Mouse (Mus musculus) CH12.LX (cell line): ENCODE results near the gene Patj. TPM values are rescaled to one million over a fixed set of nuclear protein-coding genes. Genes with fewer than 3 reads are reported as not detected.

ENCODE experiments used
- DNase-seq: peaks from one replicate; pipeline ENCODE4 v3.0.0-alpha.2; 2013; ENCODE audit errors: extremely low read depth
- H3K27ac ChIP-seq: 2 replicates; pipeline ENCODE4 v1.5.1; 2012; ENCODE audit warnings: low read depth, mild to moderate bottlenecking, control low read depth, moderate library complexity; ENCODE audit not compliant: insufficient read depth
- H3K27me3 ChIP-seq: replicated peaks from 2 replicates; pipeline ENCODE3; 2012; ENCODE audit warnings: inconsistent platforms
- H3K36me3 ChIP-seq, 2 experiments: replicated peaks in 1 of 2; 2 replicates each; pipeline versions ENCODE3 to v1.6.1; 2012; ENCODE audit warnings: inconsistent platforms in 1 of 2, low read length in 1 of 2, mild to moderate bottlenecking in 1 of 2, mixed read lengths in 1 of 2, moderate library complexity in 1 of 2; ENCODE audit not compliant: control insufficient read depth in 1 of 2, insufficient read depth in 1 of 2
- H3K4me1 ChIP-seq, 2 experiments: 2 replicates each; pipeline ENCODE4 v1.6.1; 2012; ENCODE audit warnings: inconsistent platforms in 1 of 2, moderate library complexity in 1 of 2; ENCODE audit not compliant: insufficient read depth in 2 of 2, control insufficient read depth in 1 of 2
- H3K4me2 ChIP-seq: 2 replicates; pipeline ENCODE4 v1.6.1; 2012; ENCODE audit warnings: low read depth, mild to moderate bottlenecking, control low read depth; ENCODE audit not compliant: poor library complexity, insufficient read depth, severe bottlenecking
- H3K4me3 ChIP-seq, 3 experiments: fragments of 150-350 bp in 1 of 3; sonication (generic) in 1 of 3; replicated peaks in 1 of 3; 2 replicates each; pipeline versions ENCODE3 to v1.5.1; 2011 to 2012; ENCODE audit warnings: low read depth in 2 of 3, low read length in 2 of 3, mild to moderate bottlenecking in 2 of 3, moderate library complexity in 2 of 3, control low read depth in 1 of 3, improper control_type of control experiment in 1 of 3, inconsistent platforms in 1 of 3, mixed read lengths in 1 of 3; ENCODE audit not compliant: poor library complexity in 1 of 3
- H3K79me2 ChIP-seq: replicated peaks from 2 replicates; pipeline ENCODE4 v1.6.1; 2012; ENCODE audit warnings: mild to moderate bottlenecking, moderate library complexity; ENCODE audit not compliant: control insufficient read depth, poor library complexity, insufficient read depth, severe bottlenecking; ENCODE audit errors: extremely low read depth
- H3K9ac ChIP-seq: 2 replicates; pipeline ENCODE4 v1.6.1; 2012; ENCODE audit warnings: low read depth, mild to moderate bottlenecking, control low read depth, moderate library complexity; ENCODE audit not compliant: insufficient read depth
- H3K9me3 ChIP-seq: replicated peaks from 2 replicates; pipeline ENCODE3; 2012; ENCODE audit warnings: low read length, inconsistent platforms, mixed read lengths
- CHD1 ChIP-seq: IDR thresholded peaks from 2 replicates; pipeline ENCODE4 v1.6.1; 2012; ENCODE audit warnings: low read depth, low read length, improper control_type of control experiment, inconsistent platforms
- ELF1 ChIP-seq: IDR thresholded peaks from 2 replicates; pipeline ENCODE4 v1.6.1; 2014; ENCODE audit warnings: low read depth, mild to moderate bottlenecking, inconsistent platforms, low read length, improper control_type of control experiment
- GABPA ChIP-seq: IDR thresholded peaks from 2 replicates; pipeline ENCODE4 v1.6.1; 2012; ENCODE audit warnings: low read depth, low read length, improper control_type of control experiment, inconsistent platforms; ENCODE audit not compliant: insufficient replicate concordance
- MAFK ChIP-seq: IDR thresholded peaks from 2 replicates; pipeline ENCODE4 v1.6.1; 2011; ENCODE audit warnings: low read length, improper control_type of control experiment; ENCODE audit not compliant: insufficient replicate concordance
- MYC ChIP-seq: IDR thresholded peaks from 2 replicates; pipeline ENCODE4 v1.6.1; 2011; ENCODE audit warnings: low read depth, mild to moderate bottlenecking, improper control_type of control experiment, low read length
- NRF1 ChIP-seq: IDR thresholded peaks from 2 replicates; pipeline ENCODE4 v1.6.1; 2014; ENCODE audit warnings: low read depth, mild to moderate bottlenecking, inconsistent platforms, low read length, improper control_type of control experiment, moderate library complexity
- PAX5 ChIP-seq: IDR thresholded peaks from 2 replicates; pipeline ENCODE4 v1.6.1; 2012; ENCODE audit warnings: low read length, inconsistent platforms, mixed read lengths
- POLR2AphosphoS2 ChIP-seq: IDR thresholded peaks from 2 replicates; pipeline ENCODE4 v1.6.1; 2011; ENCODE audit warnings: low read depth, low read length, improper control_type of control experiment
- RAD21 ChIP-seq: IDR thresholded peaks from 2 replicates; pipeline ENCODE4 v1.6.1; 2011; ENCODE audit warnings: low read depth, mild to moderate bottlenecking, low read length, improper control_type of control experiment, moderate library complexity
- RCOR1 ChIP-seq: conservative IDR thresholded peaks from 2 replicates; pipeline ENCODE4 v1.6.1; 2012; ENCODE audit warnings: low read depth, mild to moderate bottlenecking, inconsistent platforms, low read length, improper control_type of control experiment
- ZMIZ1 ChIP-seq: IDR thresholded peaks from 2 replicates; pipeline ENCODE4 v1.6.1; 2012; ENCODE audit warnings: low read depth, mild to moderate bottlenecking, inconsistent platforms, low read length, improper control_type of control experiment
- dilution Hi-C: fragments of 300-500 bp; cut with MboI; formaldehyde crosslinking; loops from 2 replicates; pipeline ENCODE4 v1.14.3; 2020; ENCODE audit warnings: low sequenced_read_pairs; ENCODE audit not compliant: extremely low pct_unique_long_range_greater_than_20kb, extremely low pct_ligation_motif_present
- in situ Hi-C: fragments of 300-500 bp; cut with MboI; formaldehyde crosslinking; loops from 3 replicates; pipeline ENCODE4 v1.14.3; 2019; ENCODE audit warnings: low sequenced_read_pairs, low pct_ligation_motif_present, low pct_unique_long_range_greater_than_20kb, mixed read lengths
- polyA plus RNA-seq: library from polyadenylated mRNA; unstranded; fragments of >175 nt; gene quantifications from 2 replicates; pipeline ENCODE4 v1.2.1, GENCODE M21; 2012; ENCODE audit warnings: low read depth; ENCODE audit not compliant: insufficient read length
- total RNA-seq, 2 experiments: library from RNA; depleted of rRNA; stranded (reverse); fragments of 300-350 nt in 1 of 2; fragments of >200 nt in 1 of 2; gene quantifications; 2 replicates each; pipeline ENCODE4 v1.2.3; 2012 to 2014

Gene Patj
- total and polyA plus RNA-seq, 3 experiments, result 1.2 to 6.1 (median 2.0) TPM

DNA sequence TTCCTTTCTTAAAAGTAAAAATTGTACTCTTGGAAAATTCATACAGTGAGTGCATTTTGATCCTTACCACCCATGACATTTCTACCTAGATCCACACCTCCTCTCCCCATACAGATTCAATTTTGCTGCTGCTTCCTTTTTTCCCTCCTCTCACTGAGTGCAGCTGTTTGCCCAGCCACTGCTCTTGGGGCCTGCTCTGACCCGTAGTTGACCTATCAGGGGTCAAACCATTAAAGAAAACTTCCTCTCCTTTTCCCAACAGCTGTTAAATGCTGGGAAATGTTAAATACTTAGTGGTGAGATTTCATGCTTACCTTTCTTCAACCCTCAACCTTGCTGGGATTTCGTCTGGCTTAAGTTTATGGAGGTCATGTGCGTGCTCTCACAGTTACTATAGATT lies 55.7 kb downstream of the Patj start:
- H3K4me1 ChIP-seq, result no peaks in the 10 kb centered on the region
- no peak overlapping the region for H3K4me2 ChIP-seq
- H3K9ac ChIP-seq, result no peak overlapping the region
- H3K27ac ChIP-seq, result no peak overlapping the region
- H3K79me2 ChIP-seq, result no peaks in the 10 kb centered on the region
- dilution Hi-C loops (no loop called here), in situ Hi-C loops (no loop called here)
- H3K27me3 ChIP-seq, result no peaks in the 10 kb centered on the region
- TF ChIP-seq ELF1, result no peak
- TF ChIP-seq RCOR1, result no peak
- no peaks in the 10 kb centered on the region for H3K36me3 ChIP-seq
- no peak overlapping the region for H3K4me3 ChIP-seq
- H3K9me3 ChIP-seq, result no peaks in the 10 kb centered on the region
- DNase-seq, result no peak

DNA sequence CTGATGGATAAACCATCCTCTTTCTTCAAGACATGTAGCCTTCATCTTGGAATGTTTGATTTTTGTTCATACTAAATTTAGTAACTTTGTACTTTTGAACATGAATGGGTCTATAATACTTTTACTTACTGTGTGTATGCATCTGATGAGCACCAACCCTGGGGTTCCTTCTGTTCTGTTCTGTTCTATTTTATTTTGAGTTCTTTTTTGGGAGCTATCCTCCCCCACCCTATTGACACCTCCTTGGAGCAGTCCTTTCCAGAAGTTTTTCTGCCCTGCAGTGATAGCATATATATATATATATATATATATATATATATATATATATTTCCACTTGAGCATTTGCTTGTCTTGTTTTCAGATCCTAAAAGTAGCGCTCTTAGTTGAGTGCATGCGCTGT lies 57.1 kb downstream of the Patj start:
- no peak for DNase-seq
- Histone ChIP-seq H3K4me2 (no peak overlapping the region), H3K4me3 (no peak overlapping the region), H3K79me2 (no peaks in the 10 kb centered on the region), H3K27ac (no peak overlapping the region), H3K36me3 (no peaks in the 10 kb centered on the region), H3K9ac (no peak overlapping the region), H3K27me3 (no peaks in the 10 kb centered on the region), H3K4me1 (no peaks in the 10 kb centered on the region), H3K9me3 (no peaks in the 10 kb centered on the region)
- no peak for TF ChIP-seq GABPA
- TF ChIP-seq POLR2AphosphoS2, result no peak
- no peak for TF ChIP-seq PAX5
- no peak for TF ChIP-seq NRF1
- no peak for TF ChIP-seq MAFK
- TF ChIP-seq ZMIZ1, result no peak
- in situ Hi-C loops (no loop called here), dilution Hi-C loops (no loop called here)

DNA sequence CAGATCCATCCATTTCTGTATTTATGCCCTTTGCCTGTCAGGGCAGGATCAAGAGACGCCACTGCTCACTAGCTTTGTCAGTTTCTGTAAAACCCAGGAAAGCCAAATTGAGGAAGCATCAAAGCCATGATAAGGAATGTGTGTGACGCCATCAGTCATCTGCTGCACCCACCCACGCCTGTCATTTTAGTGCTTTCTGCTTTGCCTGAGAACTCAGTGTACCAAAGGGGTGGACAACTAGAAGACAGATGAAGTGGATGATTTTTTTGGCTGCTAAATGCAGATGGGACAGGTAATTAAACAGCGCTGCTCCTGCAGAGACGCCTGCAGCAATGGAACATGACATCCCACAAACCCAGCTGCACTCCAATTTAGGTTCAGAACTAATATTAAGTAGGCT lies 57.6 kb downstream of the Patj start:
- dilution Hi-C loops, result no loop called here
- no peak for TF ChIP-seq RAD21
- no peak for TF ChIP-seq MYC
- TF ChIP-seq CHD1, result no peak
- in situ Hi-C loops, result no loop called here

More for the DNA sequence above, 57.6 kb downstream of the Patj start:
- Histone ChIP-seq H3K27me3 (no peaks in the 10 kb centered on the region), H3K4me2 (no peak overlapping the region), H3K9me3 (no peaks in the 10 kb centered on the region), H3K4me1 (no peaks in the 10 kb centered on the region), H3K9ac (no peak overlapping the region), H3K79me2 (no peaks in the 10 kb centered on the region), H3K4me3 (no peak overlapping the region), H3K36me3 (no peaks in the 10 kb centered on the region), H3K27ac (no peak overlapping the region)
- no peak for DNase-seq
